Mouse (Mus musculus) Patski (cell line): Measurements from ENCODE around the gene Usp20. TPM values are rescaled to one million over a fixed set of nuclear protein-coding genes. Genes with fewer than 3 reads are reported as not detected.

Experiments
- ATAC-seq: fragments of 100-300 bp; one replicate; pipeline ENCODE4 v1.8.0; 2021
- CTCF ChIA-PET: fragments of 350-600 bp; sonication (Branson Sonifier 250); formaldehyde crosslinking; loops from one replicate; lab custom pipeline; 2022; ENCODE audit warnings: inconsistent platforms; lab: Charles Lee
- POLR2A ChIA-PET: fragments of 350-600 bp; sonication (Branson Sonifier 250); formaldehyde crosslinking; loops from one replicate; lab custom pipeline; 2022; ENCODE audit warnings: antibody characterized with exemption, inconsistent platforms; lab: Charles Lee
- DNase-seq: peaks from one replicate; pipeline ENCODE4 v3.0.0-alpha.2; 2011; ENCODE audit warnings: low read depth, low spot score
- H3K27me3 ChIP-seq: fragments of 371-371 bp; one replicate; pipeline ENCODE4 v1.5.1; 2021
- CTCF ChIP-seq: fragments of 100-300 bp; IDR thresholded peaks from one replicate; pipeline ENCODE4 v1.5.1; 2021
- in situ Hi-C: fragments of 300-500 bp; cut with MboI; formaldehyde crosslinking; loops from 3 replicates; pipeline ENCODE4 v1.11.1; 2018; ENCODE audit warnings: low pct_unique_long_range_greater_than_20kb, mixed read lengths
- polyA plus RNA-seq: library from polyadenylated mRNA; unstranded; gene quantifications from one replicate; pipeline ENCODE4 v1.2.3, GENCODE M21; 2021

Gene Usp20
- polyA plus RNA-seq, 1 experiment from 2014 or later = 61.0 TPM

GRCm38 (mm10) chr2:30952824-30953490 lies 29.1 kb upstream of the Usp20 start, which contains the start of gene Tor1b:
TSS of gene Tor1b (plus strand) at chr2:30952959.
- ATAC-seq (peak; percentile 57), DNase-seq (no peak)
- POLR2A ChIA-PET = interaction anchor here (0.6 to 1.4 kb wide), 3 partner anchors 9 to 267 kb away, joined by 3 read pairs; no protein-coding TSS in a partner anchor
- no peak for TF ChIP-seq CTCF
- CTCF ChIA-PET = interaction anchor here (1.3 to 1.6 kb wide), 2 partner anchors 10 to 197 kb away, joined by 3 to 6 read pairs; no protein-coding TSS in a partner anchor
- no peaks in the 10 kb centered on the region for H3K27me3 ChIP-seq
- in situ Hi-C loops = no loop called here

- ATAC-seq (no peak), DNase-seq (no peak)
- no peaks in the 10 kb centered on the region for H3K27me3 ChIP-seq
- CTCF ChIA-PET = interaction anchor here (1.1 to 1.6 kb wide), 3 partner anchors 12 to 14 kb away, joined by 3 to 5 read pairs (median 4); no protein-coding TSS in a partner anchor
- no peak for TF ChIP-seq CTCF
- POLR2A ChIA-PET = no interaction called here
- in situ Hi-C loops = no loop called here
These were observed 27.3 kb upstream of the Usp20 start for GRCm38 (mm10) chr2:30954797-30955196.

- CTCF ChIA-PET = interaction anchor here (1.0 kb wide), 1 partner anchor 10 kb away, joined by 3 read pairs; no protein-coding TSS in a partner anchor
- in situ Hi-C loops = no loop called here
- H3K27me3 ChIP-seq = no peaks in the 10 kb centered on the region
- DNase-seq = no peak
- no peak for TF ChIP-seq CTCF
- ATAC-seq = no peak
- POLR2A ChIA-PET = no interaction called here
These were observed 24.6 kb upstream of the Usp20 start for GRCm38 (mm10) chr2:30957511-30957910.

- DNase-seq = no peak
- no peak for TF ChIP-seq CTCF
- no peaks in the 10 kb centered on the region for H3K27me3 ChIP-seq
- in situ Hi-C loops = no loop called here
- ChIA-PET POLR2A (no interaction called here), CTCF (interaction anchor here (1.0 kb wide), 1 partner anchor 24 kb away, joined by 4 read pairs; no protein-coding TSS in a partner anchor)
- ATAC-seq = no peak
These were observed 23.4 kb upstream of the Usp20 start for GRCm38 (mm10) chr2:30958726-30959125.

GRCm38 (mm10) chr2:30959856-30960255 lies 22.2 kb upstream of the Usp20 start:
- no peaks in the 10 kb centered on the region for H3K27me3 ChIP-seq
- ChIA-PET POLR2A (no interaction called here), CTCF (no interaction called here)
- in situ Hi-C loops = no loop called here
- ATAC-seq (no peak), DNase-seq (no peak)
- TF ChIP-seq CTCF = no peak

GRCm38 (mm10) chr2:30962570-30963254 lies 19.4 kb upstream of the Usp20 start:
- POLR2A ChIA-PET = interaction anchor here (1.0 kb wide), 1 partner anchor 10 kb away, joined by 3 read pairs; the partner anchor contains the start of gene Tor1b
- no peak for TF ChIP-seq CTCF
- ATAC-seq = no peak
- DNase-seq = no peak
- no peaks in the 10 kb centered on the region for H3K27me3 ChIP-seq
- in situ Hi-C loops = no loop called here
- CTCF ChIA-PET = no interaction called here

GRCm38 (mm10) chr2:30965627-30966026 lies 16.5 kb upstream of the Usp20 start:
- ATAC-seq (no peak), DNase-seq (no peak)
- POLR2A ChIA-PET = no interaction called here
- CTCF ChIA-PET = no interaction called here
- in situ Hi-C loops = loop anchor here (5.0 kb wide), 1 partner anchor 187 kb away; the partner anchor contains the start of gene Gpr107
- no peaks in the 10 kb centered on the region for H3K27me3 ChIP-seq
- TF ChIP-seq CTCF = no peak

- TF ChIP-seq CTCF = no peak
- no peak for DNase-seq
- H3K27me3 ChIP-seq = no peaks in the 10 kb centered on the region
- in situ Hi-C loops = loop anchor here (5.0 kb wide), 1 partner anchor 185 kb away; the partner anchor contains the start of gene Gpr107
- ChIA-PET CTCF (interaction anchor here (1.0 to 1.2 kb wide), 2 partner anchors 9 to 12 kb away, joined by 3 read pairs; no protein-coding TSS in a partner anchor), POLR2A (no interaction called here)
- no peak for ATAC-seq
These were observed 15.3 kb upstream of the Usp20 start for GRCm38 (mm10) chr2:30966826-30967225.

DNA sequence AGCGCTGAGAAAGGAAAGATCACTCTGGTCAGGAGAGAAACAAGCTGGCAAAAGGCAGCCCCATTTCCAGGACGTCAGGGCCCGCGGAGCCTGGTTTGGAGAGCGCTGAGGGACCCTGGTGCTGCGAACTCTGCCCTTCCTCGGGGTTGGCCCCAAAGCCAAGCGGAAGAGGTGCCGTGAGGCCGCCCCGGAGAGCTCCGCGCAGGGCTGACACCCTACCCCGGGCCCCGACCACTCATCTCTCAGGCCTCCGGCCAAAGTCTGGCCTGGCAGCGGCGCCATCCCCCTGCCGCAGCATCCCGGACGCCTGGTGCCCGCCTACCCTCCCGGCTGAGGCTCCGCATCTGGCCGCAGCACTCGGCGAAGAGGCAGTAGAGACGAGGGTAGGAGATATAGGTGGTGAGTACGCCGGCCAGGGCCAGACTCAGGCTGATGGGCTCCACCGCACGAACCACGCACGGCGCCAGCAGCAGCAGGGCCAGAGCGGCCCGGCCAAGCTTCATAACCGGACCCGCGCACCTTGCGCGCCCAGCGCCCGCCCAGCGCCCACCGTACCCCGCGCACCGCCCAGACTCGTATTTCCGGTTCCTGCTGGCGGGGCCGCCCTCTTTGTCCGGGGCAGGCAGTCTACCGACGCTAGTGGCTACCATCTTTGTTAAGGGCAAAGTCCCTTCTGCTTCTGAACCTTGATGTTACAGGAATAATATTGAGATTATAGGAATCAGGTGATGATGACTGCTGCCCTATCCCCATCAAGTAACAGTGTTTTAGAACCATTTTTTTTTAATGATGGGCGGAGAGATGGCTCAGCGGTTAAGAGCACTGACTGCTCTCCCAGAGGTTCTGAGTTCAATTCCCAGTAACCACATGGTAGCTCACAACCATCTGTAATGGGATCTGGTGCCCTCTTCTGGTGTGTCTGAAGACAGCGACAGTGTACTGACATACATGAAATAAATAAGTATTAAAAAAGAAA lies 14.4 kb upstream of the Usp20 start, which contains the start of gene Tor1a:
Gene Tor1a (minus strand): TSS at position 582 of the 976 bp plus-strand sequence.
- DNase-seq (no peak), ATAC-seq (peak; percentile 58)
- CTCF ChIA-PET = interaction anchor here (1.0 to 1.3 kb wide), 2 partner anchors 10 to 11 kb away, joined by 3 to 4 read pairs; no protein-coding TSS in a partner anchor
- no peak for TF ChIP-seq CTCF
- no peaks in the 10 kb centered on the region for H3K27me3 ChIP-seq
- POLR2A ChIA-PET = interaction anchor here (1.0 kb wide), 1 partner anchor 12 kb away, joined by 4 read pairs; no protein-coding TSS in a partner anchor
- in situ Hi-C loops = loop anchor here (5.0 kb wide), 1 partner anchor 185 kb away; the partner anchor contains the start of gene Gpr107
